Mouse (Mus musculus) lung, adult 2 months (tissue): ENCODE results near the gene Srsf6.

Source experiments
- CTCF ChIP-seq: fragments of 200-500 bp; IDR thresholded peaks from 2 replicates; pipeline ENCODE4 v1.5.1; 2011; ENCODE audit warnings: mild to moderate bottlenecking, low read length, control low read depth; ENCODE audit not compliant: insufficient read depth
- POLR2A ChIP-seq: fragments of 200-500 bp; IDR thresholded peaks from 2 replicates; pipeline ENCODE4 v1.6.1; 2011; ENCODE audit warnings: low read depth, mild to moderate bottlenecking, control low read depth, low read length, borderline replicate concordance; ENCODE audit errors: extremely low read depth

- TF ChIP-seq POLR2A: no peak
- TF ChIP-seq CTCF: no peak
Measured at GRCm38 (mm10) chr2:162961321-162961720, 30.0 kb downstream of the Srsf6 start.
